Mouse (Mus musculus) cerebellum, adult 2 months (tissue): Measurements from ENCODE around the gene Lig1.

ENCODE experiments used
- CTCF ChIP-seq: fragments of 200-500 bp; IDR thresholded peaks from 2 replicates; pipeline ENCODE4 v1.5.1; 2011; ENCODE audit warnings: low read depth, mild to moderate bottlenecking, control low read depth, low read length, moderate library complexity, borderline replicate concordance; ENCODE audit not compliant: insufficient read depth
- POLR2A ChIP-seq: fragments of 200-500 bp; IDR thresholded peaks from 2 replicates; pipeline ENCODE4 v1.6.1; 2011; ENCODE audit warnings: low read length, control low read depth, borderline replicate concordance; ENCODE audit not compliant: insufficient read depth

DNA sequence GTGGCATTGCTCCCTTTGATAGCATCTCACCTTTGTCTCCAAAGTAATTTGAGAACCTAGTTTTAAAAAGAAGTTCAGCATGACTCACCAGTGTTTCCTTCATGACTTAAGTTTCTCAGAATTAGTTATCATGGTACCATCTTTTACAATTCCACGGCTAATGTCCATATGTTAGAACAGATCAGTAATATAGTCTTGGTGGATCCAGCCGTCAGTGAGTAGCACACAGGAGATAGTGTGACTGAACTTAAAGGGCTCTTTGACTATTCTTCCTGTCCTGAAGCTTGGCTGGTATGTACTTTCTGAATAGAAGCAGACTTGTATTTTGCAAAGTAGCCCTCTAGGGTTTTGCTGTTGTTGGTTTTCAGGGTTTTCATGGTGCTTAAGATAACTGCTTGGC, 32.3 kb downstream of the Lig1 start:
- TF ChIP-seq CTCF (no peak), POLR2A (no peak)
